Comparison of ENCODE assay signal across 8 mouse cellular contexts in genomic region chr2:118703913-118704730, GRCm38 (mm10). TPM values are rescaled to one million over a fixed set of nuclear protein-coding genes. Genes with fewer than 3 reads are reported as not detected.
A peak's percentile ranks its signal among the peaks of the same experiment; 100 is the strongest.
DNase-seq lines count a peak whose midpoint lies in the region; ATAC-seq lines count a peak whose summit lies in the region.

Ankrd63 (minus strand) TSS chr2:118703963.

- DNase-seq in layer of hippocampus, adult 8-10 months (ENCODE audit: low spot score in 2 of 2) = no peak
- DNase-seq in layer of hippocampus, adult 11-12 months (ENCODE audit: low spot score) = no peak
- peak; percentile 17 for DNase-seq in ES-CJ7 (ENCODE audit: low read depth, low spot score)
- no peak for DNase-seq in embryonic facial prominence, embryonic 14.5 days (ENCODE audit: low spot score)
- DNase-seq in yolk sac, embryonic 10.5 days (ENCODE audit: low spot score) = no peak

- H3K27ac ChIP-seq in embryonic facial prominence, embryonic 14.5 days (replicated peaks; ENCODE audit: low read depth, low read length) = no peak within 1 kb of the TSS
- H3K27ac ChIP-seq in intestine, embryonic 16.5 days (ENCODE audit: low read length) = no peak within 1 kb of the TSS
- no peak within 1 kb of the TSS for H3K27ac ChIP-seq in midbrain, embryonic 15.5 days

- H3K36me3 ChIP-seq in embryonic facial prominence, embryonic 14.5 days (ENCODE audit: control insufficient read depth, insufficient read depth, low read length) = no peaks in the 10 kb centered on the region
- H3K36me3 ChIP-seq in intestine, embryonic 16.5 days (ENCODE audit: control insufficient read depth, insufficient read depth, low read length) = no peaks in the 10 kb centered on the region
- no peaks in the 10 kb centered on the region for H3K36me3 ChIP-seq in midbrain, embryonic 15.5 days (replicated peaks)

- peak within 1 kb of the TSS; percentile 43 for H3K4me3 ChIP-seq in embryonic facial prominence, embryonic 14.5 days (ENCODE audit: low read depth, low read length)
- H3K4me3 ChIP-seq in intestine, embryonic 16.5 days (ENCODE audit: low read length) = peak within 1 kb of the TSS; percentile 51
- peak within 1 kb of the TSS; percentile 33 for H3K4me3 ChIP-seq in midbrain, embryonic 15.5 days

- peak within 1 kb of the TSS; percentile 44 for H3K9ac ChIP-seq in embryonic facial prominence, embryonic 14.5 days (ENCODE audit: low read depth, low read length)
- H3K9ac ChIP-seq in intestine, embryonic 16.5 days (ENCODE audit: low read depth, low read length) = peak within 1 kb of the TSS; percentile 56
- peak within 1 kb of the TSS; percentile 23; the same call in 1 of the 2 replicates for H3K9ac ChIP-seq in midbrain, embryonic 15.5 days

- ATAC-seq in embryonic facial prominence, embryonic 14.5 days (ENCODE audit: low read depth) = no peak
- ATAC-seq in intestine, embryonic 16.5 days = no peak
- no peak for ATAC-seq in midbrain, embryonic 15.5 days (replicated peaks)
- ATAC-seq in monocyte, adult 5-6 weeks (replicated peaks; ENCODE audit: insufficient number of reproducible peaks, low FRiP score, low TSS enrichment, poor library complexity, severe bottlenecking) = no peak

- peak within 1 kb of the TSS; percentile 75 for H3K4me2 ChIP-seq in embryonic facial prominence, embryonic 14.5 days (ENCODE audit: low read depth, low read length)
- peak within 1 kb of the TSS; percentile 78 for H3K4me2 ChIP-seq in intestine, embryonic 16.5 days (ENCODE audit: low read depth, low read length)
- peak within 1 kb of the TSS; percentile 68 for H3K4me2 ChIP-seq in midbrain, embryonic 15.5 days

- H3K9me3 ChIP-seq in embryonic facial prominence, embryonic 14.5 days (ENCODE audit: control insufficient read depth, low read length) = no peaks in the 10 kb centered on the region
- no peaks in the 10 kb centered on the region for H3K9me3 ChIP-seq in intestine, embryonic 16.5 days (ENCODE audit: control insufficient read depth, low read length)
- H3K9me3 ChIP-seq in midbrain, embryonic 15.5 days = no peaks in the 10 kb centered on the region

- H3K4me1 ChIP-seq in embryonic facial prominence, embryonic 14.5 days (ENCODE audit: control insufficient read depth, insufficient read depth, low read length) = peaks cover 18% of the 10 kb centered on the region
- H3K4me1 ChIP-seq in intestine, embryonic 16.5 days (ENCODE audit: control insufficient read depth, insufficient read depth, low read length) = peaks cover 21% of the 10 kb centered on the region
- H3K4me1 ChIP-seq in midbrain, embryonic 15.5 days = peaks cover 45% of the 10 kb centered on the region

- peaks cover 94% of the 10 kb centered on the region for H3K27me3 ChIP-seq in embryonic facial prominence, embryonic 14.5 days (replicated peaks; ENCODE audit: control insufficient read depth, insufficient read depth, low read length)
- H3K27me3 ChIP-seq in intestine, embryonic 16.5 days (replicated peaks; ENCODE audit: control insufficient read depth, insufficient read depth, low read length) = peaks cover 81% of the 10 kb centered on the region
- peaks cover 99% of the 10 kb centered on the region for H3K27me3 ChIP-seq in midbrain, embryonic 15.5 days (replicated peaks)

- WGBS in embryonic facial prominence, embryonic 14.5 days = 1% methylated on average over 41 of the region's 50 CpGs
- WGBS in intestine, embryonic 16.5 days = 2% methylated on average over 40 of the region's 50 CpGs
- 1% methylated on average over 50 of the region's 50 CpGs for WGBS in midbrain, embryonic 15.5 days

RNA-seq across cellular contexts. Expression of gene Ankrd63, which starts in this region (rescaled TPM):
- total RNA-seq in layer of hippocampus, adult 8-10 months (2022) = 10 to 100 TPM; 11.8 to 16.0 (median 12.9) TPM
- 0.05 and 0.11 TPM in 2 replicates for polyA plus RNA-seq in embryonic facial prominence, embryonic 14.5 days (2014; fragmentation: Nextera tagmentation; extraction: Ambion mirVana)
- 0.15 and 0.22 TPM in 2 replicates for polyA plus RNA-seq in intestine, embryonic 16.5 days (2015; fragmentation: Nextera tagmentation; extraction: Ambion mirVana)
- polyA plus RNA-seq in midbrain, embryonic 15.5 days (2015; fragmentation: Nextera tagmentation; extraction: Ambion mirVana) = not detected in 2 replicates
- 0.58 TPM in 1 of 3 replicates, not detected in the others for total RNA-seq in monocyte, adult 5-6 weeks (2017)
